Mouse (Mus musculus): Measurements from ENCODE around the gene Gm49027. TPM values are rescaled to one million over a fixed set of nuclear protein-coding genes. Genes with fewer than 3 reads are reported as not detected.
A peak's percentile ranks its signal among the peaks of the same experiment; 100 is the strongest.

Gene Gm49027
- polyA plus RNA-seq, 1 experiment = 5.2 TPM

GRCm38 (mm10) chr5:123507936-123508723, 17.2 kb downstream of the Gm49027 start:
- TF ChIP-seq POLR2A (IDR thresholded peaks at IDR 0.05; ENCODE audit: control insufficient read depth, low read depth, low read length) = peak; percentile 49; the same call in 1 of the 2 replicates
- no peak for TF ChIP-seq CTCF (IDR thresholded peaks at IDR 0.05; ENCODE audit: control insufficient read depth, insufficient read depth, insufficient replicate concordance, low read depth, low read length)
- Histone ChIP-seq H3K27ac (ENCODE audit: control insufficient read depth, insufficient read depth, low read depth, low read length) (peak overlapping the region; percentile 65), H3K4me3 (ENCODE audit: control insufficient read depth, low read depth, low read length) (peak overlapping the region; percentile 77), H3K36me3 (ENCODE audit: control insufficient read depth, insufficient read depth, low read length) (no peaks in the 10 kb centered on the region; the same call in 1 of the 2 replicates), H3K4me1 (ENCODE audit: control insufficient read depth, insufficient read depth, low read length) (peaks cover 20% of the 10 kb centered on the region), H3K27me3 (ENCODE audit: control insufficient read depth, insufficient read depth, low read length) (no peaks in the 10 kb centered on the region)

- no peak overlapping the region for H3K27ac ChIP-seq (ENCODE audit: control insufficient read depth, insufficient read depth, low read depth, low read length)
- no peaks in the 10 kb centered on the region for H3K36me3 ChIP-seq (ENCODE audit: control insufficient read depth, insufficient read depth, low read length)
- H3K4me1 ChIP-seq (ENCODE audit: control insufficient read depth, insufficient read depth, low read length) = peaks cover 7% of the 10 kb centered on the region
- no peak overlapping the region for H3K4me3 ChIP-seq (ENCODE audit: control insufficient read depth, low read depth, low read length)
- no peak for TF ChIP-seq POLR2A (IDR thresholded peaks at IDR 0.05; ENCODE audit: control insufficient read depth, low read depth, low read length)
- H3K27me3 ChIP-seq (ENCODE audit: control insufficient read depth, insufficient read depth, low read length) = no peaks in the 10 kb centered on the region
These were observed 23.3 kb downstream of the Gm49027 start for GRCm38 (mm10) chr5:123501973-123502372.

GRCm38 (mm10) chr5:123499717-123500116, 25.6 kb downstream of the Gm49027 start:
- Histone ChIP-seq H3K27ac (ENCODE audit: control insufficient read depth, insufficient read depth, low read depth, low read length) (no peak overlapping the region), H3K36me3 (ENCODE audit: control insufficient read depth, insufficient read depth, low read length) (no peaks in the 10 kb centered on the region), H3K4me3 (ENCODE audit: control insufficient read depth, low read depth, low read length) (no peak overlapping the region), H3K4me1 (ENCODE audit: control insufficient read depth, insufficient read depth, low read length) (peaks cover 7% of the 10 kb centered on the region), H3K27me3 (ENCODE audit: control insufficient read depth, insufficient read depth, low read length) (no peaks in the 10 kb centered on the region)
- TF ChIP-seq CTCF (IDR thresholded peaks at IDR 0.05; ENCODE audit: control insufficient read depth, insufficient read depth, insufficient replicate concordance, low read depth, low read length) (peak; percentile 14; the same call in 1 of the 2 replicates), POLR2A (IDR thresholded peaks at IDR 0.05; ENCODE audit: control insufficient read depth, low read depth, low read length) (no peak)

- Histone ChIP-seq H3K27ac (ENCODE audit: control insufficient read depth, insufficient read depth, low read depth, low read length) (no peak overlapping the region), H3K4me1 (ENCODE audit: control insufficient read depth, insufficient read depth, low read length) (peaks cover 6% of the 10 kb centered on the region), H3K27me3 (ENCODE audit: control insufficient read depth, insufficient read depth, low read length) (no peaks in the 10 kb centered on the region), H3K36me3 (ENCODE audit: control insufficient read depth, insufficient read depth, low read length) (no peaks in the 10 kb centered on the region), H3K4me3 (ENCODE audit: control insufficient read depth, low read depth, low read length) (peak overlapping the region; percentile 86)
- TF ChIP-seq POLR2A (IDR thresholded peaks at IDR 0.05; ENCODE audit: control insufficient read depth, low read depth, low read length) (no peak), CTCF (IDR thresholded peaks at IDR 0.05; ENCODE audit: control insufficient read depth, insufficient read depth, insufficient replicate concordance, low read depth, low read length) (no peak)
These were observed 35.4 kb downstream of the Gm49027 start for GRCm38 (mm10) chr5:123489935-123490334.

- H3K4me3 ChIP-seq (ENCODE audit: control insufficient read depth, low read depth, low read length) = peak within 1 kb of the TSS; percentile 86
- TF ChIP-seq POLR2A (IDR thresholded peaks at IDR 0.05; ENCODE audit: control insufficient read depth, low read depth, low read length) (peak; percentile 84; the same call in 1 of the 2 replicates), CTCF (IDR thresholded peaks at IDR 0.05; ENCODE audit: control insufficient read depth, insufficient read depth, insufficient replicate concordance, low read depth, low read length) (no peak)
- no peaks in the 10 kb centered on the region for H3K27me3 ChIP-seq (ENCODE audit: control insufficient read depth, insufficient read depth, low read length)
- H3K4me1 ChIP-seq (ENCODE audit: control insufficient read depth, insufficient read depth, low read length) = peaks cover 6% of the 10 kb centered on the region
- H3K27ac ChIP-seq (ENCODE audit: control insufficient read depth, insufficient read depth, low read depth, low read length) = no peak within 1 kb of the TSS
- no peaks in the 10 kb centered on the region for H3K36me3 ChIP-seq (ENCODE audit: control insufficient read depth, insufficient read depth, low read length)
These were observed 36.0 kb downstream of the Gm49027 start, which contains the start of the genes Lrrc43 and Il31 for GRCm38 (mm10) chr5:123489112-123489785. Gene Lrrc43 (plus strand): TSS chr5:123489305. Gene Il31 (minus strand): TSS chr5:123489489.

GRCm38 (mm10) chr5:123487659-123488395, 37.5 kb downstream of the Gm49027 start:
- no peaks in the 10 kb centered on the region for H3K36me3 ChIP-seq (ENCODE audit: control insufficient read depth, insufficient read depth, low read length)

GRCm38 (mm10) chr5:123473817-123474216, 51.5 kb downstream of the Gm49027 start:
- TF ChIP-seq CTCF (IDR thresholded peaks at IDR 0.05; ENCODE audit: control insufficient read depth, insufficient read depth, insufficient replicate concordance, low read depth, low read length) (no peak), POLR2A (IDR thresholded peaks at IDR 0.05; ENCODE audit: control insufficient read depth, low read depth, low read length) (no peak)
- Histone ChIP-seq H3K36me3 (ENCODE audit: control insufficient read depth, insufficient read depth, low read length) (no peaks in the 10 kb centered on the region), H3K27ac (ENCODE audit: control insufficient read depth, insufficient read depth, low read depth, low read length) (no peak overlapping the region), H3K4me3 (ENCODE audit: control insufficient read depth, low read depth, low read length) (no peak overlapping the region), H3K4me1 (ENCODE audit: control insufficient read depth, insufficient read depth, low read length) (no peaks in the 10 kb centered on the region), H3K27me3 (ENCODE audit: control insufficient read depth, insufficient read depth, low read length) (no peaks in the 10 kb centered on the region)

More at GRCm38 (mm10) chr5:123487659-123488395, 37.5 kb downstream of the Gm49027 start:
- H3K27ac ChIP-seq (ENCODE audit: control insufficient read depth, insufficient read depth, low read depth, low read length) = no peak overlapping the region
- no peaks in the 10 kb centered on the region for H3K27me3 ChIP-seq (ENCODE audit: control insufficient read depth, insufficient read depth, low read length)
- no peak for TF ChIP-seq POLR2A (IDR thresholded peaks at IDR 0.05; ENCODE audit: control insufficient read depth, low read depth, low read length)
- TF ChIP-seq CTCF (IDR thresholded peaks at IDR 0.05; ENCODE audit: control insufficient read depth, insufficient read depth, insufficient replicate concordance, low read depth, low read length) = no peak
- peaks cover 6% of the 10 kb centered on the region for H3K4me1 ChIP-seq (ENCODE audit: control insufficient read depth, insufficient read depth, low read length)
- H3K4me3 ChIP-seq (ENCODE audit: control insufficient read depth, low read depth, low read length) = no peak overlapping the region
